Mouse (Mus musculus): ENCODE data around the gene Stard13. TPM values are rescaled to one million over a fixed set of nuclear protein-coding genes. Genes with fewer than 3 reads are reported as not detected.

Gene Stard13
- polyA plus RNA-seq, 1 experiment from 2014 or later: 2.7 TPM

DNA sequence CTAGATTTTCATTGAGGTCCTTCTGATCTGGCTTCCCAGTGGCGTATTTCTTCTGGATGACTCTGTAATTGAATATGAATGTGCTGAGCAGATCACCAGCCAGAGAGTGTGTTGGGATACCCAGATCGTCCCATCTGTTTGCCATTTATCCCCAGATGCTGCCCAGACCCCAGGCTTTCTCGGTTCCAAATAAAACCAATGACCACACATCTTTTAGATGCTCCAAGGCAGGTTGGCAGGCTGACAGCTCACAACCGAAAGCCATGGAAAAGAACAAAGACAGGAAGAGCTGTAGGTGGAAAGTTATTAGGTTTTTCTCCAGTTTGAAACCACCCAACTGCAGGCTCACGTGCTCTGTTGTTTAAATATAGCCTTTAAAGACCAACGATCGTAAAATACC is 186.7 kb downstream of the Stard13 start:
- H3K4me2 ChIP-seq (ENCODE audit: low read depth, low read length): no peak overlapping the region
- 58% methylated on average over 7 of the region's 7 CpGs for WGBS
- H3K27ac ChIP-seq (ENCODE audit: low read depth, low read length): no peak overlapping the region
- H3K9me3 ChIP-seq (ENCODE audit: control insufficient read depth, low read length): no peaks in the 10 kb centered on the region
- no peaks in the 10 kb centered on the region for H3K36me3 ChIP-seq (ENCODE audit: control insufficient read depth, insufficient read depth, low read length)
- no peak overlapping the region for H3K4me3 ChIP-seq (ENCODE audit: low read depth, low read length)
- ATAC-seq (ENCODE audit: low read depth): no peak
- no peak overlapping the region for H3K9ac ChIP-seq (replicated peaks; ENCODE audit: low read depth, low read length)
- H3K4me1 ChIP-seq (ENCODE audit: control insufficient read depth, insufficient read depth, low read length): no peaks in the 10 kb centered on the region
- H3K27me3 ChIP-seq (ENCODE audit: control insufficient read depth, insufficient read depth, low read length): no peaks in the 10 kb centered on the region

DNA sequence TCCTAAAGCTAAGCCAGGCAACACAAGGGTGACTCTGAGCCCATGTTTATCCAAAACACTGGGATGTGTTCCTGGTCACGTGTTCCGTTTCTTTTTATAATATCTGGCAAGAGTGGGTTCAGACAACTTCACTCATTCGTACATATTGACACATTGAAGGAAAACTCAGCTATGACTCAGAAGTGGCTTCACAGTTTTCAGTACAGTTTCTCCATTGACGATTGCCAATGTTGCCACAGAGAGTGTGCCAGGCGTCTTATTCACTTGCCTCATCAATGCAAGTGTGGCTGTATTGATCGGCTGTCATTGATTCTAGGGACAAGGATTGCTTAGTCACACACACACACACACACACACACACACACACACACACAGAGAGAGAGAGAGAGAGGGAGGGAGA is 187.5 kb downstream of the Stard13 start:
- H3K27me3 ChIP-seq (ENCODE audit: control insufficient read depth, insufficient read depth, low read length): no peaks in the 10 kb centered on the region
- no peak overlapping the region for H3K27ac ChIP-seq (ENCODE audit: low read depth, low read length)
- no peak overlapping the region for H3K9ac ChIP-seq (replicated peaks; ENCODE audit: low read depth, low read length)
- no peak overlapping the region for H3K4me2 ChIP-seq (ENCODE audit: low read depth, low read length)
- no peak for ATAC-seq (ENCODE audit: low read depth)
- no peaks in the 10 kb centered on the region for H3K36me3 ChIP-seq (ENCODE audit: control insufficient read depth, insufficient read depth, low read length)
- no peaks in the 10 kb centered on the region for H3K4me1 ChIP-seq (ENCODE audit: control insufficient read depth, insufficient read depth, low read length)
- no peak overlapping the region for H3K4me3 ChIP-seq (ENCODE audit: low read depth, low read length)
- 95% methylated on average over 6 of the region's 6 CpGs for WGBS
- no peaks in the 10 kb centered on the region for H3K9me3 ChIP-seq (ENCODE audit: control insufficient read depth, low read length)

DNA sequence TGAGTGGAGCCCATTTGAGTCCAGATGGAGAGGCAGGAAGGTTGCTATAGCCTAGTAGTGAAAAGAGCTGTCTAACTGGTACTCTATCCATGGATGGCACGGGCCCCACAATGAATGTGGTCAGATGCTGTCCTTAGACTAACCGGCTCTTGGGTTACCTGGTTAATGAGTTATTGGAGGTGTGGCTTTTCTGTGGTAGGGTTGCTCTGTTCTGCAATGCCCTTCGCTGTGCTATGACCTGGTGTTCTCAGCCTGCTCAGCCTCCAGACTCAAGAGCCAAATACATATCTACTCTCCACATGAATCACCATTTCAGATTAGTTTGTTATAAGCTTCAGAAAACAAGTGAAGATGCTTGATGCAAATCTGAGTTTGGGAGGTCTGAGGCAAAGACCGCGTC is 190.7 kb downstream of the Stard13 start:
- Histone ChIP-seq H3K4me3 (ENCODE audit: low read depth, low read length) (no peak overlapping the region), H3K27me3 (ENCODE audit: control insufficient read depth, insufficient read depth, low read length) (no peaks in the 10 kb centered on the region), H3K36me3 (ENCODE audit: control insufficient read depth, insufficient read depth, low read length) (no peaks in the 10 kb centered on the region), H3K9ac (replicated peaks; ENCODE audit: low read depth, low read length) (no peak overlapping the region), H3K9me3 (ENCODE audit: control insufficient read depth, low read length) (no peaks in the 10 kb centered on the region), H3K27ac (ENCODE audit: low read depth, low read length) (no peak overlapping the region), H3K4me2 (ENCODE audit: low read depth, low read length) (no peak overlapping the region), H3K4me1 (ENCODE audit: control insufficient read depth, insufficient read depth, low read length) (no peaks in the 10 kb centered on the region)
- 93% methylated on average over 5 of the region's 5 CpGs for WGBS
- ATAC-seq (ENCODE audit: low read depth): no peak

GRCm38 (mm10) chr5:151037871-151038270 is 195.8 kb downstream of the Stard13 start:
- H3K36me3 ChIP-seq (ENCODE audit: control insufficient read depth, insufficient read depth, low read length): no peaks in the 10 kb centered on the region
- no peak for ATAC-seq (ENCODE audit: low read depth)
- no peak overlapping the region for H3K4me2 ChIP-seq (ENCODE audit: low read depth, low read length)
- H3K9ac ChIP-seq (replicated peaks; ENCODE audit: low read depth, low read length): no peak overlapping the region
- no peaks in the 10 kb centered on the region for H3K9me3 ChIP-seq (ENCODE audit: control insufficient read depth, low read length)
- no peak overlapping the region for H3K27ac ChIP-seq (ENCODE audit: low read depth, low read length)
- no peaks in the 10 kb centered on the region for H3K27me3 ChIP-seq (ENCODE audit: control insufficient read depth, insufficient read depth, low read length)
- WGBS: 81% methylated on average over 7 of the region's 7 CpGs
- H3K4me3 ChIP-seq (ENCODE audit: low read depth, low read length): no peak overlapping the region
- no peaks in the 10 kb centered on the region for H3K4me1 ChIP-seq (ENCODE audit: control insufficient read depth, insufficient read depth, low read length)

- H3K9ac ChIP-seq (replicated peaks; ENCODE audit: low read depth, low read length): no peak overlapping the region
- no peak for ATAC-seq (ENCODE audit: low read depth)
- no peaks in the 10 kb centered on the region for H3K9me3 ChIP-seq (ENCODE audit: control insufficient read depth, low read length)
- no peak overlapping the region for H3K4me3 ChIP-seq (ENCODE audit: low read depth, low read length)
- H3K4me1 ChIP-seq (ENCODE audit: control insufficient read depth, insufficient read depth, low read length): no peaks in the 10 kb centered on the region
- H3K27me3 ChIP-seq (ENCODE audit: control insufficient read depth, insufficient read depth, low read length): no peaks in the 10 kb centered on the region
- no peaks in the 10 kb centered on the region for H3K36me3 ChIP-seq (ENCODE audit: control insufficient read depth, insufficient read depth, low read length)
- no peak overlapping the region for H3K4me2 ChIP-seq (ENCODE audit: low read depth, low read length)
- no peak overlapping the region for H3K27ac ChIP-seq (ENCODE audit: low read depth, low read length)
- 74% methylated on average over 9 of the region's 9 CpGs for WGBS
Measured at GRCm38 (mm10) chr5:151034715-151035512, 198.7 kb downstream of the Stard13 start.

DNA sequence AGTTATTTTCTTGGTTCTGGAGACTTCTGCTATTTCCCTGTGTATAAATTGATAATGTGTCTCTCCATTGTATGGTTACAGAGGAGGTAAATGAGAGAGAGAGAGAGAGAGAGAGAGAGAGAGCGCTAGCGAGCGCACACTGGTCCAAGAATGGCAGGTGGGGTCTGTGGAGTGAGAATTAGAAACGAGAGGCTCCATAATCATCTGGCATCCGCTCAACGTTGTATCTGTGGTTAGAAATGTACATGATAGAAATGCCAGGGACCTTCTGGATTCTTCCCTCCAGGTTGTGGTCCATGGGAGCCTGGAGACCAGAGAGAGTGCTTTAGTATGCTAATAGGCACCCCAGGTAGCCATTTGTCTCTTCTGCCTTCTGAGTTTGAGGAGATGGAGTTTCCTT is 204.7 kb downstream of the Stard13 start:
- no peaks in the 10 kb centered on the region for H3K9me3 ChIP-seq (ENCODE audit: control insufficient read depth, low read length)

DNA sequence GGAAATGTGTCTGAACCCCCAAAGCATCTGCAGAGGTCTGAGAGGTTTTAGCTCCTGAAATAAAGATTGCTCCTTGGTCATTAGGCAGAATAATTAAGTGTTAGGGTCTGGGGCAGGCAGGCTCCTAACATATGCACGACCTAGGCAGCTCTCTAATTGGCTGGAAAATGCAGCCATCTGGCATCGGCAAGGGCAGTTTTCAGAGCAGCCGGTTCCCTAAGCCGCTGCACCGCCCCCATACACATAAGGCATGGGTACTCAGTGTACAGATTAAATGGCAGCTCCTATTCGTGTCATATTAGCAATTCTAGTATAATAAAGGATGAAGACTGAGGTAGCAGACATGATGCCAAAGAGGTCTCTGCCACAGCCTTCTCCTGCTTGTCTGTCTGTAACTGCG is 206.5 kb downstream of the Stard13 start:
- 0 out of 2 replicates have a peak, but pooled peaks have one; percentile 64 for ATAC-seq (ENCODE audit: low read depth)
- Histone ChIP-seq H3K4me1 (ENCODE audit: control insufficient read depth, insufficient read depth, low read length) (0 out of 2 replicates have a peak, but pooled peaks cover 6% of the 10 kb centered on the region), H3K27ac (ENCODE audit: low read depth, low read length) (no peak overlapping the region), H3K36me3 (ENCODE audit: control insufficient read depth, insufficient read depth, low read length) (no peaks in the 10 kb centered on the region), H3K9ac (replicated peaks; ENCODE audit: low read depth, low read length) (no peak overlapping the region), H3K4me3 (ENCODE audit: low read depth, low read length) (no peak overlapping the region), H3K4me2 (ENCODE audit: low read depth, low read length) (no peak overlapping the region), H3K9me3 (ENCODE audit: control insufficient read depth, low read length) (no peaks in the 10 kb centered on the region), H3K27me3 (ENCODE audit: control insufficient read depth, insufficient read depth, low read length) (no peaks in the 10 kb centered on the region)
- 28% methylated on average over 7 of the region's 7 CpGs for WGBS

More for the DNA sequence above, 204.7 kb downstream of the Stard13 start:
- no peak overlapping the region for H3K9ac ChIP-seq (replicated peaks; ENCODE audit: low read depth, low read length)
- H3K36me3 ChIP-seq (ENCODE audit: control insufficient read depth, insufficient read depth, low read length): no peaks in the 10 kb centered on the region
- no peaks in the 10 kb centered on the region for H3K4me1 ChIP-seq (ENCODE audit: control insufficient read depth, insufficient read depth, low read length)
- no peak overlapping the region for H3K4me2 ChIP-seq (ENCODE audit: low read depth, low read length)
- ATAC-seq (ENCODE audit: low read depth): no peak
- H3K27me3 ChIP-seq (ENCODE audit: control insufficient read depth, insufficient read depth, low read length): no peaks in the 10 kb centered on the region
- H3K27ac ChIP-seq (ENCODE audit: low read depth, low read length): no peak overlapping the region
- 59% methylated on average over 6 of the region's 6 CpGs for WGBS
- H3K4me3 ChIP-seq (ENCODE audit: low read depth, low read length): no peak overlapping the region

GRCm38 (mm10) chr5:151026069-151026468 is 207.6 kb downstream of the Stard13 start:
- 91% methylated on average over 4 of the region's 4 CpGs for WGBS
- no peaks in the 10 kb centered on the region for H3K9me3 ChIP-seq (ENCODE audit: control insufficient read depth, low read length)
- H3K9ac ChIP-seq (replicated peaks; ENCODE audit: low read depth, low read length): no peak overlapping the region
- ATAC-seq (ENCODE audit: low read depth): no peak
- no peak overlapping the region for H3K4me2 ChIP-seq (ENCODE audit: low read depth, low read length)
- H3K4me3 ChIP-seq (ENCODE audit: low read depth, low read length): no peak overlapping the region
- 0 out of 2 replicates have a peak, but pooled peaks cover 6% of the 10 kb centered on the region for H3K4me1 ChIP-seq (ENCODE audit: control insufficient read depth, insufficient read depth, low read length)
- H3K27me3 ChIP-seq (ENCODE audit: control insufficient read depth, insufficient read depth, low read length): no peaks in the 10 kb centered on the region
- no peaks in the 10 kb centered on the region for H3K36me3 ChIP-seq (ENCODE audit: control insufficient read depth, insufficient read depth, low read length)
- no peak overlapping the region for H3K27ac ChIP-seq (ENCODE audit: low read depth, low read length)

DNA sequence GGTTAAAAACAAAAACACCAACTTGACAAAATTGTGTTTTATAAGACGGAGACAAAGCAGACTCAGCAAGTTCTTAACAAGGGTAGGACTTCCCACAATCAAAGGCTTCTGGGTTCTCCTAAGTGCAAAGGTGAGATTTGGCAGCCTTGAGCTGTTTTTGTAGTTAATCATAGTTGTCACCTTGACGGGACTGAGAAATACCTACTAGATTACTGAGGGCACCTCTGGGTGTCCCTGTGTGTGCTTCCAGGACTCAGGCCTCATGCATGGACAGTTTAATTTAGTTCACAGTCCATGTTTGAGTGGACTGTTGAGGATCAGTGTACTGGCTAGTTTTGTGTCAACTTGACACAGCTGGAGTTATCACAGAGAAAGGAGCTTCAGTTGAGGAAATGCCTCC is 209.2 kb downstream of the Stard13 start:
- H3K36me3 ChIP-seq (ENCODE audit: control insufficient read depth, insufficient read depth, low read length): no peaks in the 10 kb centered on the region
- no peak overlapping the region for H3K27ac ChIP-seq (ENCODE audit: low read depth, low read length)
- no peak overlapping the region for H3K4me2 ChIP-seq (ENCODE audit: low read depth, low read length)
- no peaks in the 10 kb centered on the region for H3K27me3 ChIP-seq (ENCODE audit: control insufficient read depth, insufficient read depth, low read length)
- H3K4me1 ChIP-seq (ENCODE audit: control insufficient read depth, insufficient read depth, low read length): 0 out of 2 replicates have a peak, but pooled peaks cover 13% of the 10 kb centered on the region
- no peak overlapping the region for H3K9ac ChIP-seq (replicated peaks; ENCODE audit: low read depth, low read length)
- 91% methylated on average over 2 of the region's 2 CpGs for WGBS
- no peak overlapping the region for H3K4me3 ChIP-seq (ENCODE audit: low read depth, low read length)
- ATAC-seq (ENCODE audit: low read depth): no peak
- no peaks in the 10 kb centered on the region for H3K9me3 ChIP-seq (ENCODE audit: control insufficient read depth, low read length)

Measured in neural tube, embryonic 14.5 days (tissue).